Mouse (Mus musculus): ENCODE measurements at regions not wholly inside any gene's neighbourhood (a gene's known extent, or its start where the extent isn't known, plus 50 kb on each side); places are given as distances from the start of the nearest gene placed in this dataset.
"Not testable (repeated sequence)": the region's sequence is repeated elsewhere in the genome, so short reads cannot be mapped to it uniquely, and the experiment has no call there.

DNA sequence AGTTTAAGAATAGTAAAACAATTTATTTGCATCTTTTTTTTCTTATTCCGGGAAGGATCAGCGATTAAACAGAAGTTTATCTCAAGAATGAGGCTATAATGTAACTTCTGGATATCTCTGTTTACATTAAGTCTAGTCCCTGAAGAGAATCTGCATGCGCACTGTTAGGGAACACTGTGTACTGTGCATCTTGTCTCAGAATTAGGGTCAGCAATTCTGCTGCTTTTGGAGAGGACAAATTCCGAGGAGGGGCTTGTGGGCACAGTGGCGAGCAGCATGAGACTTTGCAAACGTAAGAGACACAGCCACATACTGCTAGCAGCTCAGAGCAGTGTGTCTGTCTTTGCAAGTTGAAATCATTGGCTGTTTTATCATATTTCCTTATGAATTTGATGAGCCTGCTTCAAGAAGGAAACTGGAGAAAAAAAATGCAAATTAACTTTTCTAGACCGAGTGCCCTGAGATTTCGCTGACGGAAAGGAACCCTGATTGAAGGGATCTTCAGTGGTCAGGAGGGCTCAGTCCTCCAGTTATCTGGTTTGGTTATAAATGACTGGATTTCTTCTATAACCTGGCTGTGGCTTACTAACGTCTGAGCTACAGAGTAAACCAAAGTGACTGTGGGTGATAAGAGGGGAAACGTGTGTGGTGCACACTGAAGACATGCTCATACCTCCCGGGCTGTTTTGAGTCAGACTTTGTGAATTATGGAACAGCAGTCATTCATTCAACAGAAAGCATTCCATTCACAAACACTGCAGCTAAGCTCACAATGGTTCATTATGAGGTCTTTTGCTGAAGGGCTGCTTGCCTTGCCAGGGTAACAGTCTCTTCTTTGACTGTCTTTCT, 305.1 kb downstream of the Ets1 start:
- TF ChIP-seq POU5F1 (IDR thresholded peaks at IDR 0.05; ENCODE audit: borderline replicate concordance, low read length) (no peak), CTCF (conservative IDR thresholded peaks at IDR 0.05; ENCODE audit: low read length) (no peak), NANOG (IDR thresholded peaks at IDR 0.05; ENCODE audit: borderline replicate concordance, low read length) (no peak)
- H3K36me3 ChIP-seq (ENCODE audit: insufficient read depth, low read length) = no peaks in the 10 kb centered on the region
- H3K9me3 ChIP-seq (ENCODE audit: low read length) = no peaks in the 10 kb centered on the region
- no peak overlapping the region for H3K4me3 ChIP-seq (replicated peaks; ENCODE audit: low read length)
- H3K4me1 ChIP-seq (replicated peaks; ENCODE audit: low read depth, low read length) = peaks cover 6% of the 10 kb centered on the region; the same call in 1 of the 2 replicates
- peaks cover 14% of the 10 kb centered on the region for H3K27me3 ChIP-seq (ENCODE audit: insufficient read depth, low read length)

DNA sequence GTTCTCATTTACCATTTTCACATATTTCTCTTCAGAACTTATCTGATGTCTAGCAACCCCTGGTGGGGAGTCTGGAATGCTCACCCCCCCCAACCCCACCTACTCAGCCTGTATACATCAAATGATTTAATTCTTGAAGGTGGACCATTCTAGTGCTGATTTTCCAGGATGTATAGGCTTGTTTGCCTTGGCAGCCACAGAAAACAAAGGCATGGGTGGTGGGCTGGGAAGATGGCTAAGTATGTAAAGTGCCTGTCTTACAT, 305.7 kb downstream of the Ets1 start:
- H3K36me3 ChIP-seq (ENCODE audit: insufficient read depth, low read length) = no peaks in the 10 kb centered on the region
- H3K27me3 ChIP-seq (ENCODE audit: insufficient read depth, low read length) = peaks cover 14% of the 10 kb centered on the region
- TF ChIP-seq CTCF (conservative IDR thresholded peaks at IDR 0.05; ENCODE audit: low read length) (no peak), NANOG (IDR thresholded peaks at IDR 0.05; ENCODE audit: borderline replicate concordance, low read length) (no peak), POU5F1 (IDR thresholded peaks at IDR 0.05; ENCODE audit: borderline replicate concordance, low read length) (no peak)
- H3K4me3 ChIP-seq (replicated peaks; ENCODE audit: low read length) = no peak overlapping the region
- H3K9me3 ChIP-seq (ENCODE audit: low read length) = no peaks in the 10 kb centered on the region
- peaks cover 6% of the 10 kb centered on the region; the same call in 1 of the 2 replicates for H3K4me1 ChIP-seq (replicated peaks; ENCODE audit: low read depth, low read length)

DNA sequence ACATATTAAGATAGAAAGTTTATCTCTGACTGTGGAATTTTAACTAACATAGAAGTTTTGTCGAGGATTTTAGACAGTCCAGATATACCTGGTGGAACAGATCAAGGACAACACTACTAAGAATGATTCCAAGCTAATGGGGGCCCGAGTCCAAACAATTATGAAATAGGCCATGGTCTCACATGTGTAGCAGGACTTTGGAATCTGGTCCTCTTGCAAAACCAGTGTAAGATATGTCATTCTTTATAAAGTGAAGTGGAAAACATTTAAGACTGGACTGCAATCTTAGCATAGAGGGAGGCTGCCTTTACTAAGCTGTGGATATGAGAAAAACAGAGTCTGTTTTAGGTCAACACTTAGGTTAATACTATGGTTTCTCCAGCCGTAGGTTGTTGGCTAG, 311.2 kb downstream of the Ets1 start:
- Histone ChIP-seq H3K9me3 (ENCODE audit: low read length) (no peaks in the 10 kb centered on the region), H3K36me3 (ENCODE audit: insufficient read depth, low read length) (no peaks in the 10 kb centered on the region), H3K27me3 (ENCODE audit: insufficient read depth, low read length) (no peaks in the 10 kb centered on the region), H3K4me3 (replicated peaks; ENCODE audit: low read length) (no peak overlapping the region), H3K4me1 (replicated peaks; ENCODE audit: low read depth, low read length) (no peaks in the 10 kb centered on the region)
- no peak for TF ChIP-seq CTCF (conservative IDR thresholded peaks at IDR 0.05; ENCODE audit: low read length)
- TF ChIP-seq NANOG (IDR thresholded peaks at IDR 0.05; ENCODE audit: borderline replicate concordance, low read length) = no peak
- TF ChIP-seq POU5F1 (IDR thresholded peaks at IDR 0.05; ENCODE audit: borderline replicate concordance, low read length) = no peak

GRCm38 (mm10) chr9:32949036-32949435, 313.0 kb downstream of the Ets1 start:
- TF ChIP-seq NANOG (IDR thresholded peaks at IDR 0.05; ENCODE audit: borderline replicate concordance, low read length) = no peak
- TF ChIP-seq CTCF (conservative IDR thresholded peaks at IDR 0.05; ENCODE audit: low read length) = no peak
- no peak for TF ChIP-seq POU5F1 (IDR thresholded peaks at IDR 0.05; ENCODE audit: borderline replicate concordance, low read length)
- no peaks in the 10 kb centered on the region for H3K36me3 ChIP-seq (ENCODE audit: insufficient read depth, low read length)
- H3K4me3 ChIP-seq (replicated peaks; ENCODE audit: low read length) = no peak overlapping the region
- no peaks in the 10 kb centered on the region for H3K9me3 ChIP-seq (ENCODE audit: low read length)
- H3K27me3 ChIP-seq (ENCODE audit: insufficient read depth, low read length) = no peaks in the 10 kb centered on the region
- no peaks in the 10 kb centered on the region for H3K4me1 ChIP-seq (replicated peaks; ENCODE audit: low read depth, low read length)

GRCm38 (mm10) chr9:32958716-32959115, 322.7 kb downstream of the Ets1 start:
- Histone ChIP-seq H3K4me1 (replicated peaks; ENCODE audit: low read depth, low read length) (no peaks in the 10 kb centered on the region), H3K27me3 (ENCODE audit: insufficient read depth, low read length) (no peaks in the 10 kb centered on the region), H3K9me3 (ENCODE audit: low read length) (no peaks in the 10 kb centered on the region), H3K36me3 (ENCODE audit: insufficient read depth, low read length) (no peaks in the 10 kb centered on the region), H3K4me3 (replicated peaks; ENCODE audit: low read length) (no peak overlapping the region)
- TF ChIP-seq NANOG (IDR thresholded peaks at IDR 0.05; ENCODE audit: borderline replicate concordance, low read length) = no peak
- no peak for TF ChIP-seq CTCF (conservative IDR thresholded peaks at IDR 0.05; ENCODE audit: low read length)
- TF ChIP-seq POU5F1 (IDR thresholded peaks at IDR 0.05; ENCODE audit: borderline replicate concordance, low read length) = no peak

DNA sequence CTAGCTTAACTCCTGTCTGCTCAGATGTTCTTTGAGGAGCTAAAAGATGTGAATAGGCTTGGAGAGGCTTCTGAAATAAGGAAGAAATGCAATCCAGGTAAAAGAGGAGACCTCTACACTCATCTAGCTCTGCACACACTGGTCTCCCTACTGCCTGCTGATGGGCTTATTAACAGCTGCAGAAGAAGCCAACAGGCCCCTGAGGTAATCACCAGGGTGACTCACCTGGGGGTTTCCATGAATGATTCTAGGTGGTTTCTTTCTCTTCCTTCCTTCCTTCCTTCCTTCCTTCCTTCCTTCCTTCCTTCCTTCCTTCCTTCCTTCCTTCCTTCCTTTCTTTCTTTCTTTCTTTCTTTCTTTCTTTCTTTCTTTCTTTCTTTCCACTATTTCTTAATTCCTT, 323.4 kb downstream of the Ets1 start:
- not testable (repeated sequence) for H3K9me3 ChIP-seq (ENCODE audit: low read length); H3K27me3 ChIP-seq (ENCODE audit: insufficient read depth, low read length); H3K4me1 ChIP-seq (replicated peaks; ENCODE audit: low read depth, low read length); H3K4me3 ChIP-seq (replicated peaks; ENCODE audit: low read length); H3K36me3 ChIP-seq (ENCODE audit: insufficient read depth, low read length)

DNA sequence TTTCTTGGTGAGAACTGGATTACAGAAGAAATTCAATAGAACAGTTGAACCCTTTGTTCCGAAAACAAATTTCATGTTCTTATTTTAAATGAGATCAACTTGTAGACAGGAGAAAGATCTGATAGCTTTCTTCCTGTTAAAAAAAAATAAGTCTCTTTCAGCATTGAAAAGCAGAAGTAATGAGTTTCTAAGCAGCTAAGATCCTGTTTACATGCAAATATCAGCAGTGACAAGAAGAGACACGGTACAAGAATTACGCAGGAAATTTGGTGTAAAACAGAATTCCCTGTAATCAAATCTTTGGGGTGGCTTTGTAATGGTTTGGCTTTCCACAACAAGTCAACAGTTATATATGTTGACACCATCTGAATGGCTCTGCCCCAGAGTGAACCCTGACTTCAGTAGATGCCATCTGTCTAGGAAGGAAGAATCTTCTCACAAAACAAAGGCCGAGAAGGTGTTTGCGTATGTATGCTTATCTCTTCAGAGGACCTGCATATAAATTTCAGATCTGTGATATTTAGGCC, 326.7 kb downstream of the Ets1 start:
- Histone ChIP-seq H3K4me3 (replicated peaks; ENCODE audit: low read length) (no peak overlapping the region), H3K9me3 (ENCODE audit: low read length) (no peaks in the 10 kb centered on the region), H3K4me1 (replicated peaks; ENCODE audit: low read depth, low read length) (no peaks in the 10 kb centered on the region), H3K36me3 (ENCODE audit: insufficient read depth, low read length) (no peaks in the 10 kb centered on the region), H3K27me3 (ENCODE audit: insufficient read depth, low read length) (no peaks in the 10 kb centered on the region)
- TF ChIP-seq NANOG (IDR thresholded peaks at IDR 0.05; ENCODE audit: borderline replicate concordance, low read length) = no peak
- TF ChIP-seq CTCF (conservative IDR thresholded peaks at IDR 0.05; ENCODE audit: low read length) = no peak
- TF ChIP-seq POU5F1 (IDR thresholded peaks at IDR 0.05; ENCODE audit: borderline replicate concordance, low read length) = no peak

GRCm38 (mm10) chr9:32968446-32968845, 332.4 kb downstream of the Ets1 start:
- Histone ChIP-seq H3K4me3 (replicated peaks; ENCODE audit: low read length) (no peak overlapping the region), H3K4me1 (replicated peaks; ENCODE audit: low read depth, low read length) (no peaks in the 10 kb centered on the region), H3K9me3 (ENCODE audit: low read length) (no peaks in the 10 kb centered on the region), H3K27me3 (ENCODE audit: insufficient read depth, low read length) (no peaks in the 10 kb centered on the region), H3K36me3 (ENCODE audit: insufficient read depth, low read length) (no peaks in the 10 kb centered on the region)
- TF ChIP-seq POU5F1 (IDR thresholded peaks at IDR 0.05; ENCODE audit: borderline replicate concordance, low read length) (no peak), CTCF (conservative IDR thresholded peaks at IDR 0.05; ENCODE audit: low read length) (no peak), NANOG (IDR thresholded peaks at IDR 0.05; ENCODE audit: borderline replicate concordance, low read length) (no peak)

- Histone ChIP-seq H3K9me3 (ENCODE audit: low read length) (no peaks in the 10 kb centered on the region), H3K36me3 (ENCODE audit: insufficient read depth, low read length) (no peaks in the 10 kb centered on the region), H3K4me3 (replicated peaks; ENCODE audit: low read length) (no peak overlapping the region), H3K4me1 (replicated peaks; ENCODE audit: low read depth, low read length) (no peaks in the 10 kb centered on the region), H3K27me3 (ENCODE audit: insufficient read depth, low read length) (no peaks in the 10 kb centered on the region)
- TF ChIP-seq CTCF (conservative IDR thresholded peaks at IDR 0.05; ENCODE audit: low read length) (no peak), POU5F1 (IDR thresholded peaks at IDR 0.05; ENCODE audit: borderline replicate concordance, low read length) (no peak)
Measured at GRCm38 (mm10) chr9:32971421-32971820, 335.4 kb downstream of the Ets1 start.
